Mouse (Mus musculus): ENCODE data around the gene Frmd4b.
"Not testable (repeated sequence)": the region's sequence is repeated elsewhere in the genome, so short reads cannot be mapped to it uniquely, and the experiment has no call there.

Gene Frmd4b

DNA sequence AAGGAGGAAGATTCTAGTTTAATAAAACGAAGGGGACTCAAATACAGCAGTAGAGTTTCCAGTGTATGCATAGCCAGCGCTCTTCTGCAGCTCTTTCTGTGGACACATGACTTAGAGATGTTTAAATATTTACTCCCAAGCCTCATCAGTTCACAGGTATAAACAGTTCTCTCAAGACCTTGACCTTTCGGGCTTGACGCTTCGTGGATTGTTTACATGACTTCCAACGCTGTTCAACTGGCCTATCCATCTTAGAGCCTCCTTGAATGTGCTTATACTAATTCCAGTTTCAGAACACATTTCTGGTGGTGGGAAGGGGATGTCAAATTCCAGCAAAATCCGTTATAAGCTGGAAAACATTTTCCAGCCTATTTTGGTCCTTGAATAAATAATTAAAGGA is 203.9 kb downstream of the Frmd4b start:
- no peak for DNase-seq (ENCODE audit: low spot score)

DNA sequence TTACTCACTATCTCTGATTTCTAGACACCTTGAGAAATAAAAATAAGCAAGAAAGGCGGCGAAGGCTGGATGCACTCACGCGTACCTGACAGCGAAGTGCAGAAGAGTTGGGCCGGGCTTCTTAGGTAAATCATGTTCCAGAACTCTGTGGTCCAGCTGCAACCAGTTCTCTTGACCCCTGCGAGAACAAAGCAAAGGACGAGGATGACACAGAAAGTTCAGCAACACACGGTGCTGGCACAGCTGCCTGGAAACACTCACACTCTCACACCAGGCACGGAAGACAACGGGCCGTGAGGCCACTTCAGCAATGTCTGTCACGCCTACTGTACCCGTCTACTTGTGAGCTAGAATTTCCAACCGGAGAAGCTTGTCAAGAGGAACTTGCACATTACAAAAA is 204.9 kb downstream of the Frmd4b start:
- no peak for DNase-seq (ENCODE audit: low spot score)

DNA sequence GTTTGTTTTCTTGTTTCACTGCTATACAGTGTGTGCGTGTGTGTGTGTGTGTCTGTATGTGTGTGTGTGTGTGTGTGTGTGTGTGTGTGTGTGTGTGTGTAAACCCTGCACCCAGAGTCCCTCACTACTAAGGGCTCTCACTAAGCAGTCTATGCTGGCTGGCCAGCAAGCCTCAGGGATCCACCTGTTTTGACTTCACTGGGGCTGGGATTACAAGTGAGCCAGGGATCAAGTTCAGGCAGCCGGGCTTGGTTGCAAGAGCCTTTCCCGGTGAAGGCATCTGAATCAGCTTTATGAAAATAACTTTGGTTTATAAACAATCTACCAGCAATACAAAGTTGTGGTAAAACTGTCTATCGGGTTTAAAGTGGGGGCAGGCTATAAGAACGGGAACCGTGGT is 206.0 kb downstream of the Frmd4b start:
- no peak for DNase-seq (ENCODE audit: low spot score)

DNA sequence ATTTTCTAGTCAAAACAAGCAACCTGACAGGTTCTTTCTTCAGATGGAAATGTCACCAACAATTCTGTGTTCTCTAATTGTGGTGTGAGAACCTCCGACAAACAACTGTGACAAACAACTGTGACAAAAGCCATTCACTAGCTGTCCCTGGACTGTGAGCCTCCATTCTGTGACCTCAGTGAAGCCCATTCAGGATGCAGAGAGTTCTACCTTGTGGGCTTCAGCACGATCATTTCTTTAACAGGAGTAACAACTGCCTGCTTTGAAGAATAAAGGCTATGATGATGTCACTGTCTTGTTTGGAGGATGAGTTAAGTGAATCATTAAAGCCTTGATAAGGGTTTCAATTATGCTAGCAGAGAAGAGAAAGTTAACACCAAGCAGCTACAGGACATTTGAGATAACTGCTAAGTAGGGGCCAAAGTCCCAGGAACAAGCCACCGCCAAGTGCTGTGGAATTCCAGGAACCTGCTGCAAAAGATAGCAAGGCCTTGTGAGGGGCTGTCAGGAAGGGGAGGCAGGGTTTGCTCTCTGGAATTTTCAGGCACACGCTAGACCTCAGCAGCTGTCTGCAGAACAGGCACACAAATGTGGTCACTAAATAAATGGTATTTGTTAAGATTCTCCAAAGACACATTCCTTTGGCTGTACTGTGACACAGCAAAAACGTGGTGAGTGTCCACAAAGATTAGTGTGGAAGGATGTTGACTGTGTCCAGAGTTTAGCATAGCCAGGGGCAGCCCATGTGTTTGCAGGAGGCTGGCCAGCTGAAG is 207.7 kb downstream of the Frmd4b start:
- DNase-seq (ENCODE audit: low spot score): no peak

DNA sequence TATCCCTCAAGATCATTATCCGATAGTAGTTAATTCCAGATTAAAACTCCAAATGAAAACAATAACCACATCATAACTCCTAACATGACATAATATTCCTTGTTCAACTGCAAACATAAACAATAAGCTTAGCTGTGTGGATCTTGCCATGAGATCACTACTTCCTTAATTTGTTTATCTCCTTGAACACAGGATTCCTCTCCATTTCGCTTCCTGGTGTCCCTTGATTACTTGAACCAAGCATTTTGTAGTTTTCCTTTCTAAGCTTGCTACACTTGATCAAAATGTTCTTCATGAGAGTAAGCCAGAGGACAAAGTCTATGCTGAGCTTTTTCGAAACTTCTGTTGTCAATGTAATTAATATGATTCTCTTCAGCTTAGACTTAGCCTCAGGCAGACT is 209.4 kb downstream of the Frmd4b start:
- DNase-seq (ENCODE audit: low spot score): no peak

DNA sequence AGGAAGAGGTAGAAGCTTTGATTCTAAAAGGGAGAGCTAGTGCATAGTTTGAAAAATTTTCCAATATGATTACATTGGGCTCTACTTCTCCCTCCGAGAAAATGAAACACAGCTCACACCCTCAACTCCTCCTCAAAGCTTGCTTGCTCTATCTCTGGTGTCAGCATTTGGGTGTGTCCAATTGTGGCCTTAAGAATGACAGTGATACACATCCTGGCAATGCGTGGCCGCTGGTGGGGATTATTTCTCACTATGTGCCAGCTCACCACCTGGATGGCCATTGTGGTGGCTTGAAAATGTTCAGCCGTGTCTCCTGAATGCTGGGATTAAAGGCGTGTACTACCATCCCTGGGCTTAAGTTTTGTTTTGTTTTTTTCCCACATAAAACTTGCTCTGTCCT is 209.9 kb downstream of the Frmd4b start:
- DNase-seq (ENCODE audit: low spot score): no peak

DNA sequence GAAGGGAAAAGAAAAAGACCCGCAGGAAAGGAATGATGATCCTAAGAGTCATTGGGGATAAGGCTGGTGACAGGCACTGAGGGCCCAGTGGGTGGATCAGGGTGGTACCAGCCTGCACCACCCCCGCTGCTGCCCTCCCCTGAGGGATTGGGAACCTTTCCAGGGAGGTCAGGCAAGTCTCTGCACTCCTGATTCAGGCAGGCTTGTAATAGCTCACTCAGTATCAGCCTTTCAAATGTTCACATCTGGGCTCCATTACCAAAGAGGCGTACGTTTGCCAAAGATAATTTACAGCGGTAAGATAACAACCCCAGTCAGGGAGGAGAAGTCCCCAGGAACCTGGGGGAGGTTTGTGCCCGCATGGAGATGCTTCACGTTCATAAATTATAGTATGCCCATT is 212.0 kb downstream of the Frmd4b start:
- no peak for DNase-seq (ENCODE audit: low spot score)

DNA sequence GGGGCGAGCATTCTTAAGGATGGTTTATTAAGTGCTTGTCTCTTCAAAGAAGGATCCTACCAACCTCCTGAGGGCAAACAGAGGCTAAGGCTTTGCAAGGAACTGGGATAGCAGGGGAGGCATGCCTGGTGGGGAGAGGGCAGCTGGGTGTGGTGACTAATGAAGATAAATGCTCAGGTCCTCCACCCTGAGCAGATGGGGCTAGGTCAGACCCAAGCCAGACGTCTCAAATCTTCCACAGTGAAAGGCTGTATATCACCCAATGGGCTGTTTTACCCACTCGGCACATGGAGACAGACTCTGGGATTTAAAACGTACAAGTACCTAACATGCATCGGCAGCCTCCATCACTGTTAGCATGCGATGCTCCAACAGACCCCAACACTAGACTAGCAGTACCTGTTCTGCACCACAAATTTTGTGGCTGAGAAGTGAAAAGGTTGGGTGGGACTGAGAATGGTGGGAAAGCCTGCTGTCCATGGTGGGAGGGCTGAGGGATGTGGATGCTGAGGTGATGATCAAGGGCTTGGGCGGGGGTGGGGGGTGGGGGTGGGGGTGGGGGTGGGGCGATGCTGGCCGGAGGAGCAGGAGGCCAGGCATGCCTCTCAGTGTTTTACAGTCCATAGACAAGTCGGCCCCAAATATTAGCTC is 214.4 kb downstream of the Frmd4b start:
- DNase-seq (ENCODE audit: low spot score): no peak

DNA sequence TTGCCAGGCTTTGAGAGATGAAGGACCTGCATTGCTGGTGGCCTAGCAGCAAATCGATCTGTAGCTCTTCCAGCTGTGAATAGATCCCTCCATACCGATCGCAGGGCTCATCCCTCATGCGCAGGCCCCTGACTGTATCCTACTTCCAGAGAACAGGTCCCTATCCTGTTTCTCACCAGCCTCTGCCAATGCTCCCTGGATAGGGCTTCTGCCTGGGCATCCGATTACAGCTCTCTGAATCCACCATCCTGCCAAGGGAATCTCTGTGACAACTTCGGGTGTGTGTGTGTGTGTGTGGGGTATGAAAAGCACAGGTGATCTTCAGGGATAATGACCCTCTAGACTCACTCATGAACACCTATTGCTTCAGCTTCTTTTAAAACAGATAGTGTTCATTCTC is 216.9 kb downstream of the Frmd4b start:
- DNase-seq (ENCODE audit: low spot score): no peak

DNA sequence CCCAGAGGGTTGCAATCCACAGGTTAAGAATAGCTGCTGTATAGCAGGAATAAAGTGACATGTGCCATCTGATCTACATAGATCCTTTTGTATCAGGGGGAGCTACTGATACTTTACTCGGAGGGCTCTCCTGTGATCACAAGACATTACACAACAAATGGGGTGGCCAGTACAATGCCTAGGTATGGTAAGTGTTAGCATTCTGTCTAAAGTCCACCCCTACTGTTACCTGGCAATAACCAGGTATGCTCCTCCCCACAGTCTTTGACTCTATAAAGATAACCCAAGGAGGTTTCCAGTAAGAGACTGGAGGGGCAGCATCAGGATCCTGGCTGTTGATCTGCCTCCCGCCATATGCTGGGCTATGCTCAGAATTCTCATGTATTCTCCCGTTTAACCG is 219.4 kb downstream of the Frmd4b start:
- DNase-seq (ENCODE audit: low spot score): no peak

DNA sequence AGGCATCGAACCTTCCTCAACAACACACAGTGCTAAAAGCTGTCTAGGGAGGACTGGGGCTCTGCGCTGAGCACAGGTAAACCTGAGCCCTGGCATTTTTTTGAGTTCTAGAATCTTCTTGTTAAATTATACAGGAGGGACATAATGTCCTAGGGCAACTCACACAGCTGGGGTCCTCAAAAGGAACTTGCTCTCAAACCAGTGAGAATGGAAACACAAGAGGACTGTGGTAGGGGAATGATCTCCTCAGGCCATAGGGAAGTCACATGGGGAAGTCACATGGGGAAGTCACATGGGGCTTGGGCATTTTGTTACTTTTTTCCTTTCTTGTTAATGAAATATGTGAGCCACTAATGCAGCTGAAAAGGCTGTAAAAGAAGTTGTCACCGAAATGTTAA is 220.4 kb downstream of the Frmd4b start:
- DNase-seq (ENCODE audit: low spot score): no peak

DNA sequence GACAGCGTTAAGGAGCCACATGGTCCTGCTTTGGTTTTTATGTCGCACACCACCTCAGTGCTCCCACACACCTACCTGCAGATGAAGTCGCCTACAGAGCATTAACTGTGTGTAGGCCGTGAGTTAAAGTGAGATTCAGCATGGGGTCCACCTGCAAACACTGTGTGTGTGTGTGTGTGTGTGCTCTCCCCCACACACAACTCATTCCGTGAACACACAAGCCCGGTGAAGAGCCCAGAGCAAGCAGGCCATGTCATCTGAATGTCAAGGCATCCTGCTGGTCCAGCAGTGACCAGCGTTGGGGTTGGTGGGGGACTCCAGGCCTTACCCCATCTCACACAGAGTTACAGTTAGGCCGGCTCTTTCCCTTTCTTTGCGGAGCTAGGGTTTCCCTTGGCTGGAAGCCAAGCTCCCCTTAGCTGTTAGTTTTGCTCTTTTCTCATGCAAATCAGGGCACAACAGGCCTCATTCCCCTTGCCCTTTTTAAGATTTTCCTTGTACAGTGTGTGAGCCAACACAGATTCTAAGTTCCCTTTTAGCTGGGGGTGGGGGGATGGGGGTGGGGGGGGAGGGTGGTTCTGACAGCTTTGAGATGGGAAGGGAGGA is 220.9 kb downstream of the Frmd4b start:
- DNase-seq (ENCODE audit: low spot score): no peak

DNA sequence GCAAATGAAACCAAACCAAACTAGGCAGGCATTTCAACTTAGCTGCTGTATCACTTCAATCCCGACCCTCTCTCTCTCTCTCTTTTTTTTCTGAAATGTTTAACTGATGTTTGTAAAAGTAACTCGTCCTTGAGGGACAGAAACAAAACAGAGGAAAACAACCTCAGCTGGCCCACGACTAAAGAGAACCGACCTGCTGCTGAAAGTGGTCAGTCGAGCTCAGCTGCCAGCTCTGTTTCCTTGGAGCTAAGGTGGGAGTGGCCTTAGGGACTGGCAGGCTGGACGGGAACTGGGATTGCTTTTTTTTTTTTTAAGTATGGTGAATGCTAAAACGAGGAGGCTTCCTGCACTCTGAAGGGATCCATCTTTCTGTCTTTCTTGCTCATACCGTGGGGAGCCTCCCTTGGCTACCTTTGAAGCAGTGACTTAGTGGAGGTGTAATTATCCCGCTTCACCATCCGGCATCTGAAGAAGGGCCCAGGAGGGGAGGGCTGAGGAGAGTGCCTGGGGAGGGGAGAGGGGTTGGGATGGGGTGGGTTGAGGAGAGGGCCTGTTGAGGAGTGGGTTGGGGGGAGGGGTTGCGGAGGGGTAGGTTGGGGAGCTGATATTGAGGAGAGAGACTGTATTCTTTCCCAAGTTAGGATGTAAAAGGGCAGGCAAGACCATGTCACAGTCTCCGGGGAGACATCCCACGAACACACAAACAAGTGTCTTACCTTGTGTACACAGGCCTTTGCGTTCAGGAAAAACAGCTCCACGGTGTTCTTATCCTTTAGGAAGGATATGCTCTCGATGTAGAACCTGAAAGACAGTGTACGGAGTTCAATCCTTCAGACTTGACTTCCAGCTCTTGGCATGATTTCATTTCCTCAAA is 221.6 kb downstream of the Frmd4b start:
- DNase-seq (ENCODE audit: low spot score): no peak

DNA sequence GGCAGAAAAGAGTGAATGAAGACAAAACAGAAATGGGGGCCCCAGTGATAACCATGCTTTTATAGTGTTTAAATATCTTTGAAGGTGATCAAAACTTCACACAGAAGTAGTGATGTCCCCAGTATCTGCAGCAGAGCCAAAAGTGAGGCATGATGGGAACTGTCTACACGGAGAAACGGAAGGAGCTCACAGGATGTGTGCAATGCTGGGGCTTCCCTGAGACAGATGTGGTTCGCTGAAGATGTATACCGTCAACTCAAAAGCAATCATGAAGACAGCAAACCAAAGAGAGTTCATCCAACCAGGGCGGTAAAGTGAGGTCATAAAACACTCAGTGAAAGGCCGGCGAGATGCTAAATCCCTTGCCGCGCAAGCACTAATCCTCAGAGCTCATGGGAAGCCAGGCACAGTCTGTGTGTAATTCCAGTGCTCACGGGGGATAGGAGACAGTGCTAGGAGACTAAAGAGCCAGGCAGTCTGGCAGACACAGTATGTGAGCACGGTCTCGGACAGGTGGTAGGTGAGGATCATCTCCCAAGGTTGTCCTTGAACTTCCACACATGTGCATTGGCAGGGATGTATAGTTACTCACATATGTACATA is 222.8 kb downstream of the Frmd4b start:
- no peak for DNase-seq (ENCODE audit: low spot score)

DNA sequence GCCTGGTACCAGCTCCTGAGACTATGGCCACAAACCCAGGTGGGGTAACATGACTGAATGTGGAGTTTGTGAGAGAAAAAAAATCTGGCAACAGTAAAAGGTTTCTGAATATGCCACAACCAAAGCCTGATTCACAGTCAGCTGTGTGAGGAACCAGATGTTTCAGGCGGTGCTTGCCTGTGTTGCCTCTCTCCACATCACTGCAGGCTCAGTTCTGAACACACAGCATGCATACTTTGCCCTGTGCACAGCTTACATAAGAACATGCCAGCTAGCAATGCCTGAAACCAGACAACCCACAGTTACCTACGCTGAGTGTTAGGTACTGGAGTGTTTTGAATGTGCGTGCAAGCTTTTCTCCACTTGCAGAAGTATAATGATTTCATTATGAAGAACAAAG is 224.4 kb downstream of the Frmd4b start:
- no peak for DNase-seq (ENCODE audit: low spot score)

DNA sequence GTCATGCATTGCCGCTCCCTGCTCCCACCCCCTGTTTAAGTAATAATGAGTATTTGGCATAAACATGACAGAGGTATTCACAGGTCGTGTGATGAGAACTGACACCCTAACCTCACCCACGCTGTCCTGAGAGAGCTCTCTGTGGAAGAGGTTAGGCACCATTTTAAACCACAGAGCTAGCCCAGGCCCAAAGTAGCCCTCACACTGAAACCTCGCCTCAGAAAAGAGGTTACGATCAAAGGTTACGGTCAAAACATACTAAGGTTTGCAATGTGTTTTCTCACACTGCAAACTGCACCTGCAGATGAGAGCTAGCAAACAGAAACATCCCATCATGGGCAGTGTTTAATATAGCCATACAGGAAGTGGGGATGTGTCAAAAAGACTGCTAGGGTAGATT is 230.0 kb downstream of the Frmd4b start:
- DNase-seq (ENCODE audit: low spot score): no peak

DNA sequence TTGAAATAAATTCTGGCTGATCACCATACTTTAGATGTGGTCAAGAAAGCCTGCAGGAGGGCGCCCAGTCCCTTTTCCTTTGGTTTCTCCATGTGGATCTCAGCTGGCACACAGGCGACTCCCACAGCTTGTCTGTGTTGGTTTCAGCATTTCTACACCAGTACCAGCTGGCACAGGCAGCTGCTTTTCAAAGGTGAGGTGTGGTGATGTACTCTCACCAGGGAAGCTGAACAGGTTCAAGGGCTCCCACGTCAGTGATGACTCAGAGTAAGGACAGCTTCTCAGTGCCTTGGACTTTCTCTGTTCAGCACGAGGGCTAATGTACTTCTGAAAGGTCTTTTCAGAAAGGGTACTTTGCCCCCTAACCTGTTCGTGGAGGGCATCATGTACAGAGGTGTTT is 232.4 kb downstream of the Frmd4b start:
- DNase-seq (ENCODE audit: low spot score): no peak

DNA sequence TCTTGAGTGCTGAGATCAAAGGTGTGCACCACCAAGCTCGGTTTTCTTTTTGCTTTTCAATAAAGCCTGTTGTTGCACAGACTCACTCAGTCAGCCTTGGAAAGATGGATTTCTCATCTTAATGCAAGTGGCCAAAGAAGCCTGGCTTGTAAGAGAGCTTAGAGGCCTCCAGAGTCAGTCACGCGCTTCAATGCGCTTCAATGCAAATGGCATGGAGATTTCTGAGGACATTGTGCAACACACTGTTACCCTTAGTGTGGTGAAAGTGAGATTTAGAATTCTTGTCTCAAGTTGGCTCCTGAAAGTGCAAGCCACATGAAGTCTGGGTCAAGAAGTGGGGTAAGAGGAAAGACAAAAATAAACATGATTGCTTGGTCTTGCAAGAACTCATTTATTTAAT is 236.1 kb downstream of the Frmd4b start:
- DNase-seq (ENCODE audit: low spot score): no peak

DNA sequence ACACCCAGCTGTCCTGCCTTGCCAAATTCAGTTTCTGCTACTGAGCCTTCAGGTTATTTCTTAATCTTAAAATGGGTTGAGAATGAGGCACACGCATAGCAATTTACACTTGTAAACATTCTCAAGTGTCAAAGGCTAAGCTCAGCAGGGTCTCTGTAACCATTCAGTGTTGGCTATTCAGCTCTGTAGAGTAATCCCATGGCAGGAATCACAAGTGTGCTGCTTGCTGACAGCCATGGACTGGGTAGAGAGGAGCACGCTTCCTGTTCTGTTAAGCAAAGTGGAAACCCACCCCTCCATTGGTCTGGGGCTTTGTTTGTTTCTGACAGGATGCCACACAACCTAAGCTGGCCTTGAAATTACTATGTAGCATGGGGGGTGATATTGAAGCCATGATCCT is 246.4 kb downstream of the Frmd4b start:
- DNase-seq (ENCODE audit: low spot score): no peak

DNA sequence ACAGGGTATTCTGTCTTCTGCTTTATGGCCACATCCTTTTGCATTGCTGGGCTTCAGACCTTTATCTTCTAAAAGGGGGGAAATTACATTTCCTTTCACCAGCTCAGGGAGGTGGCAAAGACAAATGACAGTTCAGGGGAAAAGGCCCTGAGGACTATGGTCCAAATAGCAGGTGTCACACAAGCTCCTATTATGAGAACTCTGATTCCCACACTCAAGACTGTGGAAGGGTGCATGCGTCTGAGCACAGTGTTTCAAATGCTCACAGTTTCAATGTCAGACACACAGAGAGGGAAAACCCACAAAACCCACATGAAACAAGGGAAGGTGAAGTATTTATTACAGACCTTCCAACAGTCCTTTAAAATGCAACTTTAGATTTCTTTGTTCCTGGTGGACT is 246.9 kb downstream of the Frmd4b start:
- no peak for DNase-seq (ENCODE audit: low spot score)

DNA sequence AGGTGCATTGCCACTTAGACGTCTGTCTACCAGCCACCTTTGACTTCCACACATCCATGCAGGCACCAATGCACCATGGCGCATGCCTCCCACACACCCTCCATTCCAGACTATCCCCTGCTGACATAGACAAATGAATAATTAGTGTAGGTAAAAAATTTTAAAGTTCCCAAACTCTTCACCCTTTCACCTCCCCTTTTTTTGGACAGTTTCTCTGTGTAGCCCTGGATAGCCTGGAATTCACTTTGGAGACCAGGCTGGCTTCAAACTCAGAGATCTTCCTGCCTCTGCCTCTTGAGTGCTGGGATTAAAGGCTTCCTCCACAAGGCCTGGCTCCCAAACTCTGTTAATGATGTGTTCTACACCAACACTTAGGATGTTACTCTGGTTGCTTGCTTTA is 253.5 kb downstream of the Frmd4b start:
- no peak for DNase-seq (ENCODE audit: low spot score)

DNA sequence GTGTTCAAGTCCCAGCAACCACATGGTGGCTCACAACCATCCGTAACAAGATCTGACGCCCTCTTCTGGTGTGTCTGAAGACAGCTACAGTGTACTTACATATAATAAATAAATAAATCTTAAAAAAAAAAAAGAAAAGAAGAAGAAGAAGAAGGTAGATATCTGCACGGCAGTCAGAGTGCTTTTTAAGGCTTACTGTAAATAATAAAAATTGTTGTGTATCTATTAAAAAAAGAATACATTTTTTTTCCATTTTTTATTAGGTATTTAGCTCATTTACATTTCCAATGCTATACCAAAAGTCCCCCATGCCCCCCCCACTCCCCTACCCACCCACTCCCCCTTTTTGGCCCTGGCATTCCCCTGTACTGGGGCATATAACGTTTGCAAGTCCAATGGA is 259.7 kb downstream of the Frmd4b start:
- DNase-seq (ENCODE audit: low spot score): not testable (repeated sequence)

Measured in ovary, postnatal 10 days (tissue).